Mouse (Mus musculus) frontal cortex, postnatal 10 days (tissue): ENCODE data around the gene Chdh.

Source experiments
- DNase-seq, 2 experiments: peaks; one replicate each; pipeline ENCODE4 v3.0.0; 2022; ENCODE audit warnings: low spot score in 2 of 2, mixed read lengths in 1 of 2

Chdh gene

DNA sequence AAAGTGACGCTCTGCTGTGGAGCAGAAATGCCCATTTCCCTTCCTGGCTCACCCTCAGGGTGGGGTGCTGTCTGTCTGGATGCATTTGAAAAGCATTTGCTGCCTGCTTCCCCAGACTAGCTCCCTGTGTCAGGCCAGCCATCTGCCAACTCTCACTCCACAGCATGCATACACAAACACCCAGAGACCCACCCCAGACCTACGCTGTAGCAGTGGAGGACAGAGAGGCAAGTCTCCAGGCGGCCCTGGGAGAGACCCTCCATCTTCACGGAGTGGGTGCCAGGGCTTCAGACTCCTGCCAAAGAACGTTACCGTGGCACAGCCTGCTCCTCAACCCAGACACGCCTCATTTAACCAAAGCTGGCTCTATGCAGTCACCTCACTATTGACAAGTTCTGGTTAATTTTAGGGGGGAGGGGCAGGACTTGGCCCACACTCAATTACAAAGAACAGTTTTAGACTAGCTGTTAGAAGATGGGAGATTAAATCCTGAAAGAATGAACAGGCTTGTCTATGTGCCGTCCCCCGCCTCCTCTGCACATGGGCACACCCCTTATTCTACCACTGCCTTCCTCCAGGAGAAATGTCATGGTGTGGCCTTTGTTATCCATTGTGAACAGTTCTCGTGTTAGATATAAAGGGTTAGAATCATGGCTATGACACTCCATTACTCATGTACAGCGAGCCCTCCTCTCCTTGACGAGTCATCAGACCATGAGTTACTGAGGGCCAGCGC is 47.4 kb downstream of the Chdh start:
- DNase-seq = peak; percentile 48 to 58

DNA sequence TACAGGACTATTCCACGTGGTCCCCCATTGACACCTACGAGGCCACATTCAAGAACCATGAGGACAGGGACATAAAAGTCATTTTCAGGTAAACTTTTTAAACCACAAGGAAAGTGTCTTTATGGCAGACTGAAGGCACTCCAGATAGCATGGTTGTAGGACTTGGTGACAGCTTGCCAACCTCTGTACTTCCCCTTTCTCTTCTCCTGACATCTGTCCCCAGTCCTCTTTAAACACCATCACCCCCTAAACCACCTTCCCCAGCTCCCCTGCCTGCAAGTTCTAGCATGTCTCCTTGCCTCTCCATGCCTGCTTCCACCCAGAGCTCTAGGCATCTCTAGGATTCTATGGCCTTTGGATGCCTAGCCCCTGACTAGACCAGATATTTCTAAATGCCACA is 56.0 kb downstream of the Chdh start:
- no peak for DNase-seq

DNA sequence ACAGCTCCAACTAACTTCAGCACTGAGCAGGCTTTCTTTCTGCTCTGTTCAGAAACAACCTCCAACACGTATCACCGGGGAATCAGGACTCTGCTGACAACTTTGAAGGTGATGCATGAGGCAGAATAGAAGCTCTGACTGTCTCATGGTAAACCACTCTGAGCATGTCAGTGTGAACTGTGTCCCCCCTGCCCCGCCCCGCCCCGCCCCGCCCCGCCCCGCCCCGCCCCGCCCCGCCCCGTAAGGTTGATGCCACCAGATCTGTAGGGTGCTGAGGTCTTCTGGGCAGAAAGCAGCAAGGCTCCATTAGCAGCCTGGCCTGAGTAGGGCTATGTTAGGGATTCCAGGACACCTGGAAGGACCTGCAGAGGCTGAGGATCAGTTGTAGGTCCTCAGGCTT is 57.9 kb downstream of the Chdh start:
- DNase-seq = no peak

DNA sequence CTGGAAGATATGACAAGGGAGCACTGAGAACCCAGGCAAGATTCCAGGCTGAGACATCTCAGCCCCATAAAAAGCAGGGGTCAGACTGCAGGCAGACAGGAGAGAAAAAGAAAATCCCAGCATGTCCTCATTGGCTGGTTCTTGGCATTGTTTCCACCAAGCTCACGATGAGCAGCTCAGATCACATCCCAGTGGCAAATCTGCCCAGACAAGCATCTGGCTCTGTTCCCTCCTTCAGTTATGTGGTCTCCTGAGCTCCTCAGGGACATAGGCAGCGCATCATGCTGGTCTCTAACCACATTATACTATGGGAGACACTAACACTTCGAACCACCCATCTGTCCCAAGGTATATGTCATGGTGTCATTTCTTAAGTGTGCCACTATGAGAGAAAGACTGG is 59.7 kb downstream of the Chdh start:
- DNase-seq = no peak

DNA sequence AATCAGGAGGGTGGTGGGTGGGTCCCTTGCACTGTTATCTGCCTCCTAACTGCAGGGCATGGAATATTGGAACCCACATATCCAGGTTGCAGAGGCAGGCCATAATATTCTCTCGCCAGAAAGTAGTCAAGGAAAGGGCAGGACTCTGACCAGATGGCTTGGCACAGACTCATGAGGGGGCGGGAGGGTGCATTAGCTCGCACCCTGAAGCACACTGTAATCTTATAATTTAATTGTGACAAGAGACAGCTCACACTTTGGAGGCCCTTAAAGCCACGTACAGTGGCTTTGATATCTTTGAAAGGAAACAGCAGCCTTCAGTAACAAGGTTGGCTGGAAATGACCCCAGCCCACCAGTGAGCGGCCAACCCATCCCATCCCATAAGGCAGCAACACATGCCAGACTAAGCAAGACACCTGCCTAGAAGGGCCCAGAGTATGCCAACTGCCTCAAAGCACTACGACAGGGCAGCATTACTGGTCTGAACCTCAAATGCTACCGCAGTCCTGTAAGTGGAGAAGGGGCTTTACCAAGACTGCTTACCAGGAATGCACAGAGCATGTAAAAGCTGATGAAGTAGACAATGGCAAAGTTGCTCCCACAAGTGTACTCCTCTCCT is 66.6 kb downstream of the Chdh start:
- DNase-seq = no peak

DNA sequence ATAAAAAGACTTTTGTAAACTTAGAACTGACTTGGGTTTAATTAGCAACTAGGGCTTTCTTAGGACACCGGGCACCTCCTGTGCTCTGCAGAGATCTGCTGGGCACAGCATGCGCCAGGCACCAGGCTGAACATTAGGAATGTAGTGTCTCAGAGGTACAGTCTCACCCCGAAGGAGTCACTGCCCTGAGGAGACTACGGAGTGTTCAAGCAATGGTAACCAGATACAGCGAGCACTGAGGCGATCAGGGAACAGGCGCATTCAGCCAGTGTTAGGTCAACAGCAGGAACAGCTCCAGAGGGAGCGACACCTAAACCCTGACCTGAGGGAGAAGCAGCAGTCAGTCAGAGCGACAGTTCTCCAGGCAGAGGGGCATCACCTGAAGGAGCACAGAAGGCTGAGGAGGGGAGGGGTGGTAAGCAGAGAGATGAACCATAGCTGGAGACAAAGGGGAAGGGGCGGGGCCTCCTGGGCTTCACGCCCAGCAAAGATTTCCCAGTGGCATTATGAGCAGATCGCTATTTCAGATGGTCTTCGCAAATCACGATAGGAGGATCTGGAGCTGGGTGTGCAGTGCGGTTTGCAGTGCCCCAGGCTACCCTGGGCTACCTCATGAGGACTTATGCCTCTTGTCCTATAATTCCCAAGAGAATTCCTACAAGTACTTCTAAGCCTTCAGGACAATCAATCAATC is 69.4 kb downstream of the Chdh start:
- DNase-seq = no peak

DNA sequence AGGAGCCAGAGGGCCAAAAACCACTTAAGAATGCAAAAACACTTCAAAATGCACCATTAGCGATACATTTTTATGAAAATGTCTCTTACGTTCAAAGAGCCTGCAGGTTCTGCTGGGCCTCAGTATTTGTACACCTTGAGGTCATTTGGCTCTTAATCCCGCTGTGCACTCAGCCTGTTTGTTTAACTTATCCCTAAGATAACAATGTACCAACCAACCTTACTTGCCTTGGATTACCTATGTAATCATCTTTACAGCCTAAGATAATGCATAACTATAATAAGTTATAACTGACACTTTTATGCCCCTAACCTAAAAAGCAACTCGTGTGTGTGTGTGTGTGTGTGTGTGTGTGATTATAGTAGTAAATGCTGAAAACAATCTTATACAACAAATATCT is 70.9 kb downstream of the Chdh start:
- DNase-seq = no peak
